Mouse (Mus musculus) adrenal gland, postnatal 25 days (tissue): Measurements from ENCODE around the gene Ces2h. TPM values are rescaled to one million over a fixed set of nuclear protein-coding genes. Genes with fewer than 3 reads are reported as not detected.
A peak's percentile ranks its signal among the peaks of the same experiment; 100 is the strongest.
"Not testable (repeated sequence)": the region's sequence is repeated elsewhere in the genome, so short reads cannot be mapped to it uniquely, and the experiment has no call there.

Experiments
- DNase-seq: peaks from one replicate; pipeline ENCODE4 v3.0.0; 2021; ENCODE audit warnings: mixed read lengths
- long read RNA-seq: library from polyadenylated mRNA; stranded (forward); transcript quantifications from one replicate; pipeline ENCODE4 v2.0.0, GENCODE M21; 2021
- total RNA-seq: library from RNA; stranded (reverse); gene quantifications from 2 replicates; pipeline ENCODE4 v1.2.3, GENCODE M21; 2021

The Ces2h gene
- not detected in 2 replicates for total RNA-seq
- long read RNA-seq, transcript Ces2h-201 (12 exons, 2,445 nt): major isoform, 9 of 25 reads
- long read RNA-seq, partial matches to known transcripts: 11 of 25 reads
- long read RNA-seq, other reads (novel, unspliced or antisense): 5 of 25 reads

DNA sequence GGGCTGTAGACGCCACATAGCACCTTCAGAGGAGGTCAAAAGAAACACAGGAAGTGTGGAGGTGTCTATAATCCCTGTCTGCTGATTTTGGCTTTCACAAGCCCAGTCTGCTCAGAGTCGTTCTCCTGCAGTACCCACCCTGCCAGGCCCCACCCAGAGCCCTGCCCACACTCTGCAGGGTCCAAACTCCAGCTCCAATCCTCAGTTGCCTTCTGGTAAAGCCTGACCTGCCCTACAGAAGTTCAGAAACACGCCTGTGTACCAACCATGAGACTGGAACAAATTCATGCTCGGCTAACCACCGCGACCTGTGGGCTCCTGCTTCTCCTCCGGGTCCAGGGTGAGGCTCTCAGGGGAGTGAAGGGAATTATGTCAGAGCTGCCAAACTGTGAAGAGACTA, at the start of gene Ces2h:
Gene Ces2h (plus strand): TSS at position 268 of the 400 bp plus-strand sequence.
- no peak for DNase-seq

GRCm38 (mm10) chr8:104961537-104961961, 39.1 kb upstream of the Ces2h start, which contains the start of gene Ces2g:
Gene Ces2g, plus strand, starts transcription at chr8:104961718.
- no peak for DNase-seq

- DNase-seq: no peak
Observed at GRCm38 (mm10) chr8:104962229-104962901, 38.3 kb upstream of the Ces2h start.

DNA sequence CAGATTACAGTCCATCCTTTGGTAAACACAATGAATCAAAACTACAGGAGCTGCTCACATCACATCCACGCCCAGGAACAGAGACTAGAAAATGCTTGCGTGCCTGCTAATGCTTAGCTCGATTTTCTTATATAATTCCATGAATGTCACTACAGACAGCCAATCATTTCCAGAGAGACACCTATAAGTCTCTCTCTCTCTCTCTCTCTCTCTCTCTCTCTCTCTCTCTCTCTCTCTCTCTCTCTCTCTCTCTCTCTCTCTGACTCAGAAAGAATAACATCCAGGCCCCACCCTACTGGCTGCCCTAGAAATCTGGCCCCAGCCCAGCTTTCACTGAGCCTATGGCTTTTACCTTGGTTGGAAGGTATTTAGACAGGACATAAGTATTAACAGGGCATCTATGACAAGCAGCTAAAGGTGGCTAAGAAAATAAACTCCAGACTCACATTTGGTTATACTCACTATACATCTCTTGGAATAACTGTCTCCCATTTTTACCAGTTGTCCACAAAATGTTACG, 37.2 kb upstream of the Ces2h start:
- no peak for DNase-seq

DNA sequence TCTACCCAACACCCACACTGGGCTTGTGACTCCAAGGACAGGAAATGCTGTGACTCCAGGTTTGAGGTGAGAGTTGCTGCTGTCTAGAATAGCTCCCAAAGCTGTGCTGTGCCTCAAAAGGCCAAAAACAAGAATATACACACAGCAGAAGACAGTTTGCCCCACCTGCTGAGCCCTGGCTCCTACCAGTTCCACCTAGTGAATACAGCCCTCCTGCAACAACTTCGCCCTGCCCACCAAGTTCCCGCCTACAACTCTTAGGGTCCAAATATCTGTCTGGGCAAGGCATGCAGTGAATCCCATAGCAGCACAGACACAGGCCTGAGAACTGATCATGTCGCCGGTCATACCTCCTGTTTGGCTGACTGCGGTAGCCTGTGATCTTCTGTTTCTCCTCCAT, 16.5 kb upstream of the Ces2h start:
- DNase-seq: no peak

DNA sequence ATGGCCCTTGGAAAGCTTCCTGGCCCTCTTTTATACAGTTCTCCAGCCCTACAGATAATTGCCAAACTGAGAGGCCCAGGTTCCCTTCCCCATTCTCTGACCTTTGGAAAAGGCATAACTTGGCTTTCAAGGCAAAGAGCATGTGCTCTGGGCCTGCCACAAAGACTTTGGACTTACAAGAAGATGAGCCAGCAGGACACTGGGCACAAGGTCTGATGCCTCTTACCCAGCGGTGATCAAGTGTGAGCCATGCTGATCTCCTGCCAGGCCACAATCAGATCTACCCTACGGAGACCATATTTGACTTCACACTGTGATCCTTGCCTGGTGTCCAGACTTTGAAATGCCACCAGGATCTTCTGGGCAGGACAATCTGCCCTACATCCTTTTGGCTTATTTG, 15.7 kb upstream of the Ces2h start:
- no peak for DNase-seq

DNA sequence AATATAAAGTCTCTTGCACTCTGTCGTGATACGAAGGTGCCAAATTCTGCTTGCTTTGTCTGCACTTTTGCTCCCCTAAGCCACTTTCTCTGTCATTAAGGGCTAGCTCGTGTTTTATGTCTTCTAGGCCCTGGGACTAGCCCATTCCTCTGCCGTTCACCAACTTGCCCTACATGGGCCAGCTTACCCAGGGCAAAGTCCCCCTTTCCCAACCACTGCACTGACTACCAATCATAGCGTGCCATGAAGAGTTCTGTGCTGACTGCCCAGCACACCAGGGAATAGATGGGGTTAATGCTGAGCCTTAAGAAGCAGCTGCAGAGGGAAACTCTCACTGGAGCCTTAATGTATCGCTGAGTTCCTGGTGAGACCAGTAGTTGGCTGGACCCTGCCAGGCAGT, 2.5 kb upstream of the Ces2h start:
- DNase-seq: no peak

DNA sequence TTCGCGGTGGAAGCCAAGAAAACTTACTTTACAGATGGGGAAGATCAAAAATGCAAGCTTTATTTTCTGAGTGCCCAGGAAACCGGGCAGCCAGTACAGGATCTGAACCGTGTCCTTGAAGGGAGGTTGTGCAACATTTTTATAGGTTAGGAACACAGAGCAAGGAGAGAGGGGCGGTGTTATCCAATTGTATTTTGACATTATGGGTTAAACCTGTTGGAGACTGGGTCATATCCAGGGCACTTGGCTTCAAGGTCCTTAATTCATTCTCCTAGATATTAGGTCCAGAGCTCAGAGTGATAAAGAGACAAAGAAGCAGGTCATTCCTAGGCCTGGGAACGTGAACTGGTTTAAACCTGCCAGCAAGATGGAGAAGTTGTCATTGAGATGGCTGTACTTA, 1.5 kb upstream of the Ces2h start:
- DNase-seq: no peak

DNA sequence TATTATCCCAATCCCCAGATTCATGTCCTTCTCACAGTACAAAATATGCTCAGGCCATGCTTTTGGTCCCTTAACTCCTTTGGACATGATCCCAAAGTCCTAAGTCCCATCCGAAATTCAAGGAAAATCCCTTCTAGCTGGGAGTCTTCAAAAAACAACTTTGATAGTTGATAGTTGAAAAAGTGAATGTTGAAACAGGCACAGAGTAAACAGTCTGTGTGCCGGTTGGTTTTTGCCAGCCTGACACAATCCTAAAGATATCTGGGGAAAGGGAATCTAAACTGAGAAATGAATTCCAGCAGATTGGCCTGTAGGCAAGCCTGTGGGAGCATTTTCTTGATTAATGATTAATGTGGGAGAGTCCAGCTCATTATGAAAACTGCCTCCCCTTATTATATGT, 9.3 kb downstream of the Ces2h start:
- DNase-seq: no peak

- DNase-seq: no peak
Observed at GRCm38 (mm10) chr8:105011136-105011535, 10.5 kb downstream of the Ces2h start.

DNA sequence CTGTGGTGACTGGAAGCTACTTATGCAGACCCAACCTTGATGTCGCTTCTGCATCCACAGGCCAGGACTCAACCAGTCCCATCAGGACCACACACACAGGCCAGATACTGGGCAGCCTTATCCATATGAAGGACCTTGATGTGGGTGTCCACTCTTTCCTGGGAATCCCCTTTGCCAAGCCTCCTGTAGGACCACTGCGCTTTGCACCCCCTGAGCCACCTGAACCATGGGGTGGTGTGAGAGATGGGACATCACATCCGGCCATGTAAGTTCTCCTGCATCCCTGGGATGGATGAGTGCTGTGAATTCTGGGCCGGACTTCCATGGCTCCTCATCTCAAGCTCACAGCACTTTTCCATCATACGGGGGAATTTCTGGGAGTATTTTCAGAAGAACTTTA, 13.7 kb downstream of the Ces2h start:
- DNase-seq: no peak

- no peak for DNase-seq
Observed at GRCm38 (mm10) chr8:105021954-105022353, 21.3 kb downstream of the Ces2h start.

- no peak for DNase-seq
Observed at GRCm38 (mm10) chr8:105023087-105023486, 22.4 kb downstream of the Ces2h start.

DNA sequence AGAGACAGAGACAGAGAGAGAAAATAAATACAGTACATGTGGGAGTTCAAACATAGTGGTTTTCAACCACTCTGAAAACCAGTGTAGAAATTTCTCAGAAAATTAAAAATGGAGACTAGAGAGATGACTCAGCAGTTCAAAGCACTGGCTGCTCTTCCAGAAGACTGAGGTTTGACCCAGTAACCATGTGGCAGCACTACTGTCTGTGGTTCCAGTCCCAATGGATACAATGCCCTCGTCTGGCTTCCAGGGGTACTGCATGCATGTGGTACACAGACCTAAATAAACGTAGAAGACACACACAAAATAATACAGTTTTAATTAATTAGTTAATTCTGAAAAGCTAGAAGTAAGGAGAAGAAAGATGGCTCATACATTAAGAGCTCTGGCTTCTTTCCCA, 24.4 kb downstream of the Ces2h start:
- DNase-seq: no peak

DNA sequence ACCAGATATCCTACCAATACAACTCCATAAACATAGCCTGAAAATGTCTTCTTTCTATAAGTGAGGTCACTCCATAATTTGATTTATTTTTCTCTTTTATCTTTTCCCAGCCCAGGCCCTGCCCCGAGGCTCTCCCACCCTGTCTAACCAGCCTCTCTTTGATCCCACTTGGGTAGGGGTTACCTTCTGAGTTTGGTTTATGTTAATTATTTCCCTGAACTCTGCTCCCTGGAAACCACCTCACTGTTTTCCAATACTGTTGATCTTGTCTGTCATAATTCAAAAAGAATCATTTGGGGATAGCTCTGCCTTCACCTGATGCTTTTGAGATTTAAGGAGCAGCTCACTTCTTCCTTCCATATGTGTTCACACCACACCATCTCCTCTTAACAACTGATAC, 42.9 kb downstream of the Ces2h start:
- DNase-seq: no peak

DNA sequence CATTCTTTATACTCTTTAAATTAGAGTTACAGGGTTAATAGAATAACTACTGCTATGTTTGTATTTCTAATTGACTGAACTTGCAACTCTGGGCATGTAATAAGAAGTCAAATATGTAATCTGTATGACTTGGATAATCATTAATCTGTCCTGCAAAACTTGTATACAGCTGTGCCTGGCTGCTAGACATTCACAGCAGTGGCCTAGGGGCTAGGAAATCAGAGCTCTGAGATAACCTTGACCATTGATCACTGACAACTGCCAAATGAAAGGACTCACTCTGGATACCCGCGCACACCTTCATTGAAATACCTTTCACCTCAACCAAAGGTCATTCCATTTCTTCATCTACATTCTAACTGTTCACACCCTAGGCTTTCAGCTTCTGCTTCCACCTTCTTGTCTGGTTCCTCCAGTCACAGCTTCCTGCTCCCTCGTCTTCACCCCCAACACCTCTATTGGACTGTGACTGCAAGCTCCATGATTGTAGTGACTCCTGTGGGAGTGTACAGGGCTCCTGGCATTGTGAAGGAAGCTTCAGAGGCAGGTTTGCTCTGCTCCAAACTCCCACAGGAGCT, 45.3 kb downstream of the Ces2h start:
- no peak for DNase-seq

DNA sequence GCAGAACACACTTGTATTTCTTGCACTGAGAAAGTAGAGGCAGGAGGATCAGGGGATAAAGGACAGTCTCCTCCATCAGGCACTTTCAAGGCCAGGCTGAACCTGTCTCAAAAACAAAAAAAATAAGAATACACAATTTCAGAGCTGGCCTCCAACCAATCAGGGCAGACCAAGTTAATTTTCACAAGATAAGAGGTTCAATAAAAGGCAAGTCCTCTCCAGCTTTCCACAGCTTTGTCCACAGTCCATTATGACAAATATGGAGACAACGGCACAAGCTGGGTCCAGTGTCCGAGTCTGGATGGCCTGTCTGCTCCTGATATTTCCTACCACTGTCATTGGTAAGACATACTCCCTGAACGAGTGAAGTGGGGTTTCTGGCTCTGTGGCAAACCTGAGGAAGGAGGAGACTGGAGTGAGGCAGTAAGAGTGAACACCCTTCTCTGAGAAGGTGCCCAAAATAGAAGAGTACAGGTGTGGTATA, 47.8 kb downstream of the Ces2h start, which contains the start of gene Ces3a:
Gene Ces3a (plus strand): TSS at position 231 of the 484 bp plus-strand sequence.
- no peak for DNase-seq

DNA sequence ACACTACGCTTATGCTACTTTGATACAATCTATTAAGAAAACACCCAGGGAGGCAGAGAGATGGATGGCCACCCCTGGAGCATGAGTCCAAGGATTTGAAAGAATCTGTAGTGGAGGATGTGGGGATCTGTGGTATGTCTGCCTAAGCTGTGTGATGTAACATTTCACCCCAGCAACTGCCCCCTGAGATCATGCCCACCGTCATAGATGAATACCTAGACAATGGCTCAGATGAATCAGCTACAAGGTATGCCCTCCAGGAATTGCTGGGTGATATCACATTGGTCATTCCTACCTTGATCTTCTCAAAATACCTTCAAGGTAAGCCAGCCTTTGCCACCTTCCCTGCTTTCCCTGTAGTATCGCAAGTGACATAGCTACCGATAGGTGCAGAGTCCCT, 55.6 kb downstream of the Ces2h start:
- no peak for DNase-seq

DNA sequence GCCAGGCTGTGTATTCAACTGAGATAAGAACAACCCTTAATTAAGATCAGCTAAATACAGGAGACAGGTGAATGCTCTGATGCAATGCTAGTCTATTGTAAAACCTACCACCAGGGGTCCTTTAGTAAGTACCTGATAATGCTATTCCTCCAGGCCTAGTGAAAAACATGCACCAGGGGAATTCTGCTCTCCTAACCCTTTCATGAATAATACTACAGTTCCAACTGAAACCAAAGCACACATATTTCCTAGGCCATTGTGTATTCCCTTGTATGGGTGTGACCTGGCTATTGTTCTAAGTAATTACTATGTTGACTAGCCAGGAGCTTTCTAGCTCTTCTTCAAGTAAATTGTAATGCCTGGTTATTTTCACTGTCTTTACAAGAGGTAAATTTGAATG, 59.4 kb downstream of the Ces2h start:
- no peak for DNase-seq

- peak; percentile 43 for DNase-seq
Observed at GRCm38 (mm10) chr8:105066761-105067160, 66.1 kb downstream of the Ces2h start.

GRCm38 (mm10) chr8:105067905-105068304, 67.3 kb downstream of the Ces2h start:
- not testable (repeated sequence) for DNase-seq

DNA sequence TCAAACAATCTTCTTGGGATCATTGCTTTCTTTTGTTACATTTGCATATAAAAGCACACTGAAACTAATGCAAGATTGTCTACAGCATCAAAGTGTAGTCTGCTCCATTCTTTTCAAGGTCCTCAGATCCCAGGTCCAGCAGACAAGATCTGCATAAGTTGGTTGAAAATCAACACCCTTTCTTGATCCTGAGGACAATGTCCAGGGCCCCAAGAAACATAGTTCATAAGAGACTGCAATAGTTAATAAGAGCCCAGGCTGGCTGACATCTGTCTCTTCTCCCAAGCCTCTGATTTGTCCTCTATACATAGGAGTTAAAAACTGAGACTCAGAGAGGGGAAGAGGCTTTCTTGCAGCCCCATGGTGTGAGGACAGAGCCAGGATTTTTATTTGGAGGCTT, 68.3 kb downstream of the Ces2h start:
- DNase-seq: no peak
